Mouse (Mus musculus) CH12.LX (cell line): ENCODE data around the gene Asb8. TPM values are rescaled to one million over a fixed set of nuclear protein-coding genes. Genes with fewer than 3 reads are reported as not detected.

Experiments used
- DNase-seq: peaks from one replicate; pipeline ENCODE4 v3.0.0-alpha.2; 2013; ENCODE audit errors: extremely low read depth
- H3K27ac ChIP-seq: 2 replicates; pipeline ENCODE4 v1.5.1; 2012; ENCODE audit warnings: low read depth, mild to moderate bottlenecking, control low read depth, moderate library complexity; ENCODE audit not compliant: insufficient read depth
- H3K27me3 ChIP-seq: replicated peaks from 2 replicates; pipeline ENCODE3; 2012; ENCODE audit warnings: inconsistent platforms
- H3K36me3 ChIP-seq, 2 experiments: replicated peaks in 1 of 2; 2 replicates each; pipeline versions ENCODE3 to v1.6.1; 2012; ENCODE audit warnings: inconsistent platforms in 1 of 2, low read length in 1 of 2, mild to moderate bottlenecking in 1 of 2, mixed read lengths in 1 of 2, moderate library complexity in 1 of 2; ENCODE audit not compliant: control insufficient read depth in 1 of 2, insufficient read depth in 1 of 2
- H3K4me1 ChIP-seq, 2 experiments: 2 replicates each; pipeline ENCODE4 v1.6.1; 2012; ENCODE audit warnings: inconsistent platforms in 1 of 2, moderate library complexity in 1 of 2; ENCODE audit not compliant: insufficient read depth in 2 of 2, control insufficient read depth in 1 of 2
- H3K4me2 ChIP-seq: 2 replicates; pipeline ENCODE4 v1.6.1; 2012; ENCODE audit warnings: low read depth, mild to moderate bottlenecking, control low read depth; ENCODE audit not compliant: poor library complexity, insufficient read depth, severe bottlenecking
- H3K4me3 ChIP-seq, 3 experiments: fragments of 150-350 bp in 1 of 3; sonication (generic) in 1 of 3; replicated peaks in 1 of 3; 2 replicates each; pipeline versions ENCODE3 to v1.5.1; 2011 to 2012; ENCODE audit warnings: low read depth in 2 of 3, low read length in 2 of 3, mild to moderate bottlenecking in 2 of 3, moderate library complexity in 2 of 3, control low read depth in 1 of 3, improper control_type of control experiment in 1 of 3, inconsistent platforms in 1 of 3, mixed read lengths in 1 of 3; ENCODE audit not compliant: poor library complexity in 1 of 3
- H3K79me2 ChIP-seq: replicated peaks from 2 replicates; pipeline ENCODE4 v1.6.1; 2012; ENCODE audit warnings: mild to moderate bottlenecking, moderate library complexity; ENCODE audit not compliant: control insufficient read depth, poor library complexity, insufficient read depth, severe bottlenecking; ENCODE audit errors: extremely low read depth
- H3K9ac ChIP-seq: 2 replicates; pipeline ENCODE4 v1.6.1; 2012; ENCODE audit warnings: low read depth, mild to moderate bottlenecking, control low read depth, moderate library complexity; ENCODE audit not compliant: insufficient read depth
- H3K9me3 ChIP-seq: replicated peaks from 2 replicates; pipeline ENCODE3; 2012; ENCODE audit warnings: low read length, inconsistent platforms, mixed read lengths
- CHD2 ChIP-seq: IDR thresholded peaks from 2 replicates; pipeline ENCODE4 v1.6.1; 2011; ENCODE audit warnings: low read length, improper control_type of control experiment
- E2F4 ChIP-seq: IDR thresholded peaks from 2 replicates; pipeline ENCODE4 v1.6.1; 2011; ENCODE audit warnings: low read depth, low read length, improper control_type of control experiment; ENCODE audit not compliant: insufficient replicate concordance
- ELF1 ChIP-seq: IDR thresholded peaks from 2 replicates; pipeline ENCODE4 v1.6.1; 2014; ENCODE audit warnings: low read depth, mild to moderate bottlenecking, inconsistent platforms, low read length, improper control_type of control experiment
- EP300 ChIP-seq: IDR thresholded peaks from 2 replicates; pipeline ENCODE4 v1.6.1; 2011; ENCODE audit warnings: low read length, improper control_type of control experiment
- ETS1 ChIP-seq: conservative IDR thresholded peaks from 2 replicates; pipeline ENCODE4 v1.6.1; 2012; ENCODE audit warnings: low read depth, mild to moderate bottlenecking, inconsistent platforms, low read length, improper control_type of control experiment, moderate library complexity
- HCFC1 ChIP-seq: IDR thresholded peaks from 2 replicates; pipeline ENCODE4 v1.6.1; 2012; ENCODE audit warnings: low read depth, mild to moderate bottlenecking, inconsistent platforms, low read length, improper control_type of control experiment
- IRF4 ChIP-seq: IDR thresholded peaks from 2 replicates; pipeline ENCODE4 v1.6.1; 2014; ENCODE audit warnings: low read depth, mild to moderate bottlenecking, inconsistent platforms, low read length, improper control_type of control experiment
- JUN ChIP-seq: IDR thresholded peaks from 2 replicates; pipeline ENCODE4 v1.6.1; 2011; ENCODE audit warnings: low read depth, mild to moderate bottlenecking, low read length, improper control_type of control experiment, moderate library complexity; ENCODE audit not compliant: insufficient read depth
- KAT2A ChIP-seq: IDR thresholded peaks from 2 replicates; pipeline ENCODE4 v1.6.1; 2012; ENCODE audit warnings: low read length, improper control_type of control experiment, inconsistent platforms; ENCODE audit not compliant: insufficient replicate concordance
- MAX ChIP-seq: IDR thresholded peaks from 2 replicates; pipeline ENCODE4 v1.6.1; 2011; ENCODE audit warnings: low read length, improper control_type of control experiment
- MEF2A ChIP-seq: IDR thresholded peaks from 2 replicates; pipeline ENCODE4 v1.6.1; 2014; ENCODE audit warnings: low read depth, mild to moderate bottlenecking, inconsistent platforms, low read length, improper control_type of control experiment, borderline replicate concordance
- MXI1 ChIP-seq: IDR thresholded peaks from 2 replicates; pipeline ENCODE4 v1.6.1; 2011; ENCODE audit warnings: mild to moderate bottlenecking, low read depth, low read length, improper control_type of control experiment
- MYC ChIP-seq: IDR thresholded peaks from 2 replicates; pipeline ENCODE4 v1.6.1; 2011; ENCODE audit warnings: low read depth, mild to moderate bottlenecking, improper control_type of control experiment, low read length
- NRF1 ChIP-seq: IDR thresholded peaks from 2 replicates; pipeline ENCODE4 v1.6.1; 2014; ENCODE audit warnings: low read depth, mild to moderate bottlenecking, inconsistent platforms, low read length, improper control_type of control experiment, moderate library complexity
- POLR2A ChIP-seq: IDR thresholded peaks from 2 replicates; pipeline ENCODE4 v1.6.1; 2011; ENCODE audit warnings: low read depth, mild to moderate bottlenecking, improper control_type of control experiment, low read length
- RAD21 ChIP-seq: IDR thresholded peaks from 2 replicates; pipeline ENCODE4 v1.6.1; 2011; ENCODE audit warnings: low read depth, mild to moderate bottlenecking, low read length, improper control_type of control experiment, moderate library complexity
- RCOR1 ChIP-seq: conservative IDR thresholded peaks from 2 replicates; pipeline ENCODE4 v1.6.1; 2012; ENCODE audit warnings: low read depth, mild to moderate bottlenecking, inconsistent platforms, low read length, improper control_type of control experiment
- SIN3A ChIP-seq: IDR thresholded peaks from 2 replicates; pipeline ENCODE4 v1.6.1; 2012; ENCODE audit warnings: low read length, improper control_type of control experiment, inconsistent platforms
- SMC3 ChIP-seq: IDR thresholded peaks from 2 replicates; pipeline ENCODE4 v1.6.1; 2011; ENCODE audit warnings: low read depth, low read length, improper control_type of control experiment
- TCF12 ChIP-seq: IDR thresholded peaks from 2 replicates; pipeline ENCODE4 v1.6.1; 2014; ENCODE audit warnings: low read depth, mild to moderate bottlenecking, inconsistent platforms, low read length, improper control_type of control experiment
- USF2 ChIP-seq: conservative IDR thresholded peaks from 2 replicates; pipeline ENCODE4 v1.6.1; 2011; ENCODE audit warnings: low read depth, low read length, improper control_type of control experiment
- ZC3H11A ChIP-seq: IDR thresholded peaks from 2 replicates; pipeline ENCODE4 v1.6.1; 2012; ENCODE audit warnings: low read depth, mild to moderate bottlenecking, inconsistent platforms, low read length, improper control_type of control experiment
- ZNF384 ChIP-seq: IDR thresholded peaks from 2 replicates; pipeline ENCODE4 v1.6.1; 2012; ENCODE audit warnings: low read depth, low read length, improper control_type of control experiment, inconsistent platforms
- dilution Hi-C: fragments of 300-500 bp; cut with MboI; formaldehyde crosslinking; loops from 2 replicates; pipeline ENCODE4 v1.14.3; 2020; ENCODE audit warnings: low sequenced_read_pairs; ENCODE audit not compliant: extremely low pct_unique_long_range_greater_than_20kb, extremely low pct_ligation_motif_present
- in situ Hi-C: fragments of 300-500 bp; cut with MboI; formaldehyde crosslinking; loops from 3 replicates; pipeline ENCODE4 v1.14.3; 2019; ENCODE audit warnings: low sequenced_read_pairs, low pct_ligation_motif_present, low pct_unique_long_range_greater_than_20kb, mixed read lengths
- polyA plus RNA-seq: library from polyadenylated mRNA; unstranded; fragments of >175 nt; gene quantifications from 2 replicates; pipeline ENCODE4 v1.2.1, GENCODE M21; 2012; ENCODE audit warnings: low read depth; ENCODE audit not compliant: insufficient read length
- total RNA-seq, 2 experiments: library from RNA; depleted of rRNA; stranded (reverse); fragments of 300-350 nt in 1 of 2; fragments of >200 nt in 1 of 2; gene quantifications; 2 replicates each; pipeline ENCODE4 v1.2.3; 2012 to 2014

The Asb8 gene
- total and polyA plus RNA-seq, 3 experiments = 20.5 to 32.5 (median 27.7) TPM

GRCm38 (mm10) chr15:98108297-98109152, 56.9 kb downstream of the Asb8 start (continued):
- TF ChIP-seq E2F4 = no peak
- peak; percentile 14; the same call in 1 of the 2 replicates for TF ChIP-seq NRF1
- TF ChIP-seq ZNF384 = no peak
- peak; percentile 90; the same call in 1 of the 2 replicates for TF ChIP-seq CHD2
- TF ChIP-seq MXI1 = peak; percentile 37; the same call in 1 of the 2 replicates
- no peak for TF ChIP-seq USF2
- peak; percentile 70 for TF ChIP-seq POLR2A
- no peak for TF ChIP-seq ZC3H11A
- peak; percentile 4; the same call in 1 of the 2 replicates for TF ChIP-seq TCF12

GRCm38 (mm10) chr15:98107703-98108296, 57.6 kb downstream of the Asb8 start:
- Histone ChIP-seq H3K9me3 (no peaks in the 10 kb centered on the region), H3K9ac (peak overlapping the region; percentile 22; the same call in 1 of the 2 replicates), H3K27ac (no peak overlapping the region), H3K27me3 (peaks cover 7% of the 10 kb centered on the region), H3K36me3 (peaks cover 0 to 16% of the 10 kb centered on the region in 2 experiments), H3K79me2 (no peaks in the 10 kb centered on the region), H3K4me1 (peaks cover 0 to 21% of the 10 kb centered on the region in 2 experiments; a peak in 2 of 4 replicates), H3K4me3 (peak overlapping the region; percentile 71 to 94 (median 83)), H3K4me2 (peak overlapping the region; percentile 49)
- no peak for DNase-seq
- in situ Hi-C loops = no loop called here
- dilution Hi-C loops = no loop called here
- no peak for TF ChIP-seq JUN
- TF ChIP-seq SIN3A = 0 out of 2 replicates have a peak, but pooled peaks have one; percentile 57
- TF ChIP-seq HCFC1 = no peak

GRCm38 (mm10) chr15:98107230-98107629, 58.2 kb downstream of the Asb8 start:
- Histone ChIP-seq H3K9ac (no peak overlapping the region), H3K27me3 (peaks cover 7% of the 10 kb centered on the region), H3K4me2 (no peak overlapping the region), H3K27ac (no peak overlapping the region), H3K9me3 (no peaks in the 10 kb centered on the region), H3K4me1 (peaks cover 0 to 21% of the 10 kb centered on the region in 2 experiments; a peak in 2 of 4 replicates), H3K4me3 (no peak overlapping the region), H3K79me2 (no peaks in the 10 kb centered on the region), H3K36me3 (peaks cover 0 to 11% of the 10 kb centered on the region in 2 experiments)
- DNase-seq = no peak
- TF ChIP-seq ETS1 = no peak
- TF ChIP-seq MEF2A = no peak
- TF ChIP-seq SMC3 = no peak
- TF ChIP-seq USF2 = no peak
- no peak for TF ChIP-seq MYC
- no peak for TF ChIP-seq MAX
- no peak for TF ChIP-seq IRF4
- TF ChIP-seq RCOR1 = no peak
- TF ChIP-seq CHD2 = no peak
- TF ChIP-seq EP300 = no peak
- TF ChIP-seq TCF12 = no peak
- no peak for TF ChIP-seq E2F4
- no peak for TF ChIP-seq ELF1
- TF ChIP-seq MXI1 = no peak
- TF ChIP-seq POLR2A = no peak
- TF ChIP-seq KAT2A = no peak
- no peak for TF ChIP-seq JUN
- no peak for TF ChIP-seq RAD21
- dilution Hi-C loops = no loop called here
- in situ Hi-C loops = no loop called here
